ENCODE assay signal across 8 mouse cellular contexts in the genomic region with DNA sequence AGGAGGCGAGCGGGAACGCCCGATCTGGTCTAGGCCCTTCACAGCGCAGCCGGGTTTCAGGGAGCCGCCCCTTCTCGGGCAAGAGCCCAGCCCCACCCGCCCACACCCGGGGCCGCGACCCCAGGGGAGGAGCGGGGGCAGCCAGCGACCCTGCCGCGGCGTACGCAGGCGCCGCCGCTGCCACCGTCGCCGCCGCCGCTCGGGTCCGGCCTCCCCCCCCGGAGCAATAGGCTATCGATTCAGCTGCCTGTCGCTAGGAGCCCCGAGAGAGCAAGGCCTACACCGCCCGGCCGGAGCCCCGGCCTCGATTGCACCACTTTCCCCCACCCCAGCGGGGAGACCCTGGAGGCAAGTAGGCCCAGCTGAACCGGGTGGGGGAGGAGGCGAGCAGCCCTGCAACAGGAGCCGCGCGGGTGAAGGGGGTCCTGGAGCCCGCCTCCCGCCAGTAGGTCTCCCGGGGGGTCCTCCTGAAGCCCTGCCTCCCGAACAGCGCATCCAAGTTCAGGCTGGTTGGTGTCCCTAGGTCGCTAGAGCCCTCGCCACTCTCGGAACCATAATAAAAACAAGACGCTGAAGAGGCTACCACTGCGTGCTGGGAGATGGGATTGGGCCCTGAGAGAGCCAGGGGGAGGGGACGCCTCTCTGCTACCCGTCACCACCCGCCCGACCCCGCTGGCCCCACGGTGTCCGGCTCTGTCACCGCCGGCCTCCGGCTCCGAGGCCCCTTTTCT. TPM values are rescaled to one million over a fixed set of nuclear protein-coding genes. Genes with fewer than 3 reads are reported as not detected.
DNase-seq lines count a peak whose midpoint lies in the region; ATAC-seq lines count a peak whose summit lies in the region.

No protein-coding gene starts in this region.

- no peaks in the 10 kb centered on the region for H3K27me3 ChIP-seq in intestine, embryonic 16.5 days (replicated peaks; ENCODE audit: control insufficient read depth, insufficient read depth, low read length)

- intact Hi-C loops in left cerebral cortex, postnatal 25 days (cut with DNase I) = no loop called here

- peaks cover 19% of the 10 kb centered on the region for H3K4me1 ChIP-seq in intestine, embryonic 16.5 days (ENCODE audit: control insufficient read depth, insufficient read depth, low read length)

- peak overlapping the region; percentile 83 for H3K4me3 ChIP-seq in intestine, embryonic 16.5 days (ENCODE audit: low read length)

- no peaks in the 10 kb centered on the region for H3K9me3 ChIP-seq in intestine, embryonic 16.5 days (ENCODE audit: control insufficient read depth, low read length)

- H3K27ac ChIP-seq in intestine, embryonic 16.5 days (ENCODE audit: low read length) = peak overlapping the region; percentile 98

- no peaks in the 10 kb centered on the region for H3K36me3 ChIP-seq in intestine, embryonic 16.5 days (ENCODE audit: control insufficient read depth, insufficient read depth, low read length)

- DNase-seq in adrenal gland, adult 2 months = peak; percentile 86
- DNase-seq in embryo, embryonic 11.5 days (ENCODE audit: low read depth, low spot score) = peak; percentile 53
- peak; percentile 52 to 74 for DNase-seq in gastrocnemius, postnatal 4 days (ENCODE audit: low spot score in 2 of 2)
- DNase-seq in left cerebral cortex, postnatal 25 days (ENCODE audit: low spot score in 2 of 2) = peak; percentile 67 to 73
- peak; percentile 67 for DNase-seq in right cerebral cortex, postnatal 14 days
- DNase-seq in urinary bladder, postnatal 25 days (ENCODE audit: low spot score) = peak; percentile 56

- ATAC-seq in intestine, embryonic 16.5 days = peak; percentile 75
- ATAC-seq in megakaryocyte-erythroid progenitor cell, adult 5-6 weeks (replicated peaks; ENCODE audit: low FRiP score, low TSS enrichment, poor library complexity, severe bottlenecking) = peak; percentile 71

- peak overlapping the region; percentile 97 for H3K9ac ChIP-seq in intestine, embryonic 16.5 days (ENCODE audit: low read depth, low read length)

- WGBS in intestine, embryonic 16.5 days = under 1% methylated on average over 59 of the region's 64 CpGs

- H3K4me2 ChIP-seq in intestine, embryonic 16.5 days (ENCODE audit: low read depth, low read length) = peak overlapping the region; percentile 81

RNA-seq across cellular contexts. Expression of gene Dcaf5, which starts 1.3 kb away (rescaled TPM):
- total RNA-seq in adrenal gland, adult 2 months (2021) = 10 to 100 TPM; 29.0 to 32.5 TPM
- 19.6 and 20.7 TPM in 2 replicates for polyA plus RNA-seq in adrenal gland, adult 2 months (2012; rRNA removed)
- 10 to 100 TPM; 33.5 to 39.1 TPM for total RNA-seq in gastrocnemius, postnatal 4 days (2021)
- 7.9 and 9.3 TPM in 2 replicates for polyA plus RNA-seq in intestine, embryonic 16.5 days (2015; fragmentation: Nextera tagmentation; extraction: Ambion mirVana)
- total RNA-seq in left cerebral cortex, postnatal 25 days (2021) = 10 to 100 TPM; 83.2 to 90.6 TPM
- total RNA-seq in megakaryocyte-erythroid progenitor cell, adult 5-6 weeks (2014; fragmentation: Nextera tagmentation) = 13.5 and 18.0 TPM in 2 replicates
- total RNA-seq in megakaryocyte-erythroid progenitor cell, adult 5-6 weeks (2017) = 10.1 and 12.1 TPM in 2 replicates

RNA-seq across cellular contexts. Expression of gene Exd2, which starts 27.8 kb away (rescaled TPM):
- total RNA-seq in adrenal gland, adult 2 months (2021) = 10 to 100 TPM; 16.3 to 20.5 TPM
- polyA plus RNA-seq in adrenal gland, adult 2 months (2012; rRNA removed) = 7.1 and 7.8 TPM in 2 replicates
- total RNA-seq in gastrocnemius, postnatal 4 days (2021) = 10 to 100 TPM; 32.8 to 36.6 TPM
- 21.0 and 21.2 TPM in 2 replicates for polyA plus RNA-seq in intestine, embryonic 16.5 days (2015; fragmentation: Nextera tagmentation; extraction: Ambion mirVana)
- 100 to 1,000 TPM; 121 to 131 TPM for total RNA-seq in left cerebral cortex, postnatal 25 days (2021)
- total RNA-seq in megakaryocyte-erythroid progenitor cell, adult 5-6 weeks (2014; fragmentation: Nextera tagmentation) = 22.3 and 33.2 TPM in 2 replicates
- total RNA-seq in megakaryocyte-erythroid progenitor cell, adult 5-6 weeks (2017) = 11.0 and 13.7 TPM in 2 replicates

Comparison
In these comparisons a context has a peak if more than half of its experiments do, and no peak if none do; other contexts are left out.
1. Peak in every context shown above with its lines: DNase-seq, ATAC-seq, H3K4me3 ChIP-seq and H3K27ac ChIP-seq.